Mouse (Mus musculus) heart, postnatal 0 days (tissue): ENCODE measurements around the gene Plagl2.

Experiments
- CTCF ChIP-seq: IDR thresholded peaks from 2 replicates; pipeline ENCODE4 v1.5.1; 2016; ENCODE audit warnings: antibody characterized with exemption, control low read depth, low read depth
- EP300 ChIP-seq: IDR thresholded peaks from 2 replicates; pipeline ENCODE4 v1.6.1; 2016; ENCODE audit warnings: antibody characterized with exemption, low read depth

GRCm38 (mm10) chr2:153187848-153188247 lies 53.4 kb downstream of the Plagl2 start:
- no peak for TF ChIP-seq CTCF
- TF ChIP-seq EP300, result no peak
